Mouse (Mus musculus): Measurements from ENCODE around the gene Unc5c. TPM values are rescaled to one million over a fixed set of nuclear protein-coding genes. Genes with fewer than 3 reads are reported as not detected.

Gene Unc5c
- polyA plus RNA-seq, 1 experiment from 2014 or later: 17.2 TPM

DNA sequence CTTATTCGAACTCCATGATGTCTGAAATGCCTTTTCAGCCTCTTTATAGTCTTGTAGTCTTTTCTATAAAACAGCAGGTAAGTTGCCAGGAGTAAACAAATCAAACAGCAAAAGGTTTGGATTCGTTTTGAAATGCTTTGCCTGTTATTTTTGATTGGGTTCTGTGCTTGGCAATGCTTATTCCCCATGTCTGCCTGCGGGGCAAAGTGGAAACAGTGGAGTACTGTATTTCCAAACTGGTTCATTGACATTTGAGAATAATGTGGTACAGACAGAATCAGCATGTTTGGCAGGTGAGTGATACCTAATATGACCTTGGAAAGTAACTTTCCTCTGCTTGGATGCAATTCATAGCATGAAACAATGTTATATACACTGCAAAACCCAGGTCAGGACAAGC, 292.2 kb downstream of the Unc5c start:
- Histone ChIP-seq H3K4me2 (ENCODE audit: low read length) (no peak overlapping the region), H3K4me3 (ENCODE audit: low read depth, low read length) (no peak overlapping the region), H3K36me3 (ENCODE audit: control insufficient read depth, insufficient read depth, low read length) (peaks cover 6% of the 10 kb centered on the region; the same call in 1 of the 2 replicates), H3K9me3 (ENCODE audit: control insufficient read depth, low read length) (no peaks in the 10 kb centered on the region), H3K4me1 (replicated peaks; ENCODE audit: control insufficient read depth, insufficient read depth, low read length) (no peaks in the 10 kb centered on the region), H3K27ac (ENCODE audit: low read depth) (no peak overlapping the region), H3K9ac (ENCODE audit: low read length) (no peak overlapping the region), H3K27me3 (replicated peaks; ENCODE audit: control insufficient read depth, insufficient read depth, low read length) (no peaks in the 10 kb centered on the region)
- ATAC-seq (replicated peaks; ENCODE audit: low FRiP score, low TSS enrichment, low read depth) (no peak), DNase-seq (ENCODE audit: low spot score) (no peak)
- WGBS: 71% methylated on average over 3 of the region's 3 CpGs

DNA sequence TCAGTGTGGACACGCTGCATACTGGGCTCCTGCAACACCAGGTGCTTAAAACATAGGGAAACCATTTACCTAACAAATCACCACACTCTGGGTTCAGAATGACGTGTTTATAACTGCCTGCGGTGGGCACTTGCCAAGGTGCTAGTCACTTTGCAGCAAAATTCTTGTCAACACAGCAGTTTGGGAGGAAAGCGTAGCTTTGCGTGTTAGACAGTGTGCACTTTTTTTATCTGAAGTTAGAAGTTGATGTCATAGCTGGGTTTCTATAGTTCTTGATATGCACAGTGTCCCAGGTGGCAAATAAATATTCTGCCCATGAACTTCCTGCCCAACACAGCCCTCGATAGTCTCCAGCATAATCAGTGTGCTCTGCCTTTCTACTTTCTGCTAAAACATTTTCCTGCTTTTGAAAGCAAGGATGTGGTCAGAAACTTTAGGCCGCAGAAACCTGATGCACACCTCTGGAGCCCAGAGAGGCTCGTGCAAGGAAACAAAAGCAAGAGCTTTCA, 313.4 kb downstream of the Unc5c start:
- no peak overlapping the region for H3K4me3 ChIP-seq (ENCODE audit: low read depth, low read length)
- H3K27me3 ChIP-seq (replicated peaks; ENCODE audit: control insufficient read depth, insufficient read depth, low read length): no peaks in the 10 kb centered on the region
- no peaks in the 10 kb centered on the region for H3K36me3 ChIP-seq (ENCODE audit: control insufficient read depth, insufficient read depth, low read length)
- no peak overlapping the region for H3K9ac ChIP-seq (ENCODE audit: low read length)
- no peaks in the 10 kb centered on the region for H3K4me1 ChIP-seq (replicated peaks; ENCODE audit: control insufficient read depth, insufficient read depth, low read length)
- no peaks in the 10 kb centered on the region for H3K9me3 ChIP-seq (ENCODE audit: control insufficient read depth, low read length)
- 40% methylated on average over 8 of the region's 8 CpGs for WGBS
- ATAC-seq (replicated peaks; ENCODE audit: low FRiP score, low TSS enrichment, low read depth) (no peak), DNase-seq (ENCODE audit: low spot score) (no peak)
- H3K27ac ChIP-seq (ENCODE audit: low read depth): no peak overlapping the region
- H3K4me2 ChIP-seq (ENCODE audit: low read length): no peak overlapping the region

DNA sequence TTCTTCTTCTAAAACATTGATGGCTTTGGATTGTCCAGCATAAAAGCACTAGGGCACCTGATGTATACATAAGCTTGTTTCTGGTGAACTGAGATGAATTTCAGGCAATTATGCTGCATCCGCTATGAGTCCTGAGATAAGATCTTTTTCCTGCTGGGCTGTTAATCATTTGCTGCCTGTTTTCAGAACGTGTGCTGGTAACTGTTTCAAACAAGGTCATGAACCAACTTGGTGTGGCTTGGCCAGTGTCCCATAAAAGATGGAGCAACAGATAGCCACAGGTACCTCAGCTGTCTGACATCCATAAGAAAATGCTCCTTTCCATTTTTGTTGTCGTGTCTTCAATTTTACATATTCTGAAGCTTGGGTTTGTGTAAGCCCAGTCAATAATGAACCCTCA, 314.2 kb downstream of the Unc5c start:
- Histone ChIP-seq H3K4me2 (ENCODE audit: low read length) (no peak overlapping the region), H3K9ac (ENCODE audit: low read length) (no peak overlapping the region), H3K27me3 (replicated peaks; ENCODE audit: control insufficient read depth, insufficient read depth, low read length) (no peaks in the 10 kb centered on the region), H3K4me3 (ENCODE audit: low read depth, low read length) (no peak overlapping the region), H3K27ac (ENCODE audit: low read depth) (no peak overlapping the region), H3K36me3 (ENCODE audit: control insufficient read depth, insufficient read depth, low read length) (no peaks in the 10 kb centered on the region), H3K4me1 (replicated peaks; ENCODE audit: control insufficient read depth, insufficient read depth, low read length) (no peaks in the 10 kb centered on the region), H3K9me3 (ENCODE audit: control insufficient read depth, low read length) (no peaks in the 10 kb centered on the region)
- WGBS: 41% methylated on average over 3 of the region's 3 CpGs
- ATAC-seq (replicated peaks; ENCODE audit: low FRiP score, low TSS enrichment, low read depth): no peak
- DNase-seq (ENCODE audit: low spot score): no peak

DNA sequence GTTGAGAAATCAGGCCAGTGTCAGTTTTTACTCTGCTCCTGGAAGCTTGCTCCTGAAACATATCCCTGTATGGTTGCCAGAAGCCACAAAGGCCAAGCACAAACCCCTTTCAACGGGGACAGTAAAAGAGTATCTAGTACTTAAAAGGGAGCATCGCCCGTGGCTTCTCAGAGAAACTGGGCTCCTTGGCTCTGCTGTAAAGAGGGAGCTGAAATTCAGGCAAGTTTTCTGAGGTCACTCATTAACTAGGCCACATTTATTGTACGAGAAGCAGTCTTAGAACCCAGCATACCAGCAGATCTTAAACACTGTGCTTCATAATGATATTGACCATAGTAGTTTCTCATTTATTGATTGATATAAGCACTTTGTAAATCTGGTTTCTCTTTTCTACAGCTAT, 317.5 kb downstream of the Unc5c start:
- Histone ChIP-seq H3K9ac (ENCODE audit: low read length) (no peak overlapping the region), H3K36me3 (ENCODE audit: control insufficient read depth, insufficient read depth, low read length) (no peaks in the 10 kb centered on the region), H3K4me3 (ENCODE audit: low read depth, low read length) (no peak overlapping the region), H3K9me3 (ENCODE audit: control insufficient read depth, low read length) (no peaks in the 10 kb centered on the region), H3K4me1 (replicated peaks; ENCODE audit: control insufficient read depth, insufficient read depth, low read length) (no peaks in the 10 kb centered on the region), H3K27ac (ENCODE audit: low read depth) (no peak overlapping the region), H3K27me3 (replicated peaks; ENCODE audit: control insufficient read depth, insufficient read depth, low read length) (no peaks in the 10 kb centered on the region), H3K4me2 (ENCODE audit: low read length) (no peak overlapping the region)
- WGBS: 75% methylated on average over 4 of the region's 4 CpGs
- ATAC-seq (replicated peaks; ENCODE audit: low FRiP score, low TSS enrichment, low read depth) (no peak), DNase-seq (ENCODE audit: low spot score) (no peak)

DNA sequence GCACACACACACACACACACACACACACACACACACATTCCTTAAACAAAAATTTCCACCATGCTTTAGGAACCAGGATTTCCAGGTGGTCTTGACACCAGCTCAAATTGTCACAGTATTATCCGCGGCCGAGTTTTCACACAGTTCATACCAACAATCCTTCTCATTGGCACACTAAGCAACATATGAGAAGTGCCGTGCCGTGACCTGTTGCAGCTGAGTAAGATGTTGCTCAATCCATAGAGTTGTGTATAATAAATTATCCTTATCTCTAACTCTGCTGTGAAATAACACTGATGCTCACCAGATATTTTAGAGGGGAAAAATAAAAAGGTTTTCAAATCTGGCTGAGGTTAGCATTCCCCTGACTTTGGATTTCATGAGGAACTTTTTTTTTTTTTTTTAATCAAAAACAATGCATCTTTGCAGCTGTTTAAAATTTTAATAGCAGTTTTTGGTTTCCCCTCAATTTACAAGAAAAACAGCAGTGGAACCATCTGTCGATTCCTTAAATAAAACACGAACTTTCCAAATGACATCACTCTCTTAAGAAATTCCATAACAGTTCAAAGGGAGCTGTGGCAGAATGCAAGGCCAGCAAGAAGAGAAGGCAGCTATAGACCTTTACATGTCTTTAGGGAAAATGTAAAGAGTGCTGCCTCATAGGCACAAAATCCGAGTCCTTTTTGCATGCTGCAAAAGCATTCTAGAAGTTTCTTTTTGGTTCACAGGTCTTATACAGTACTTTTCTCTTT, 326.2 kb downstream of the Unc5c start:
- ATAC-seq (replicated peaks; ENCODE audit: low FRiP score, low TSS enrichment, low read depth): no peak
- Histone ChIP-seq H3K36me3 (ENCODE audit: control insufficient read depth, insufficient read depth, low read length) (peaks cover 3% of the 10 kb centered on the region; the same call in 1 of the 2 replicates), H3K27ac (ENCODE audit: low read depth) (no peak overlapping the region), H3K4me2 (ENCODE audit: low read length) (no peak overlapping the region), H3K4me3 (ENCODE audit: low read depth, low read length) (no peak overlapping the region), H3K27me3 (replicated peaks; ENCODE audit: control insufficient read depth, insufficient read depth, low read length) (no peaks in the 10 kb centered on the region), H3K4me1 (replicated peaks; ENCODE audit: control insufficient read depth, insufficient read depth, low read length) (no peaks in the 10 kb centered on the region), H3K9me3 (ENCODE audit: control insufficient read depth, low read length) (no peaks in the 10 kb centered on the region), H3K9ac (ENCODE audit: low read length) (no peak overlapping the region)
- 52% methylated on average over 8 of the region's 8 CpGs for WGBS
- no peak for DNase-seq (ENCODE audit: low spot score)

DNA sequence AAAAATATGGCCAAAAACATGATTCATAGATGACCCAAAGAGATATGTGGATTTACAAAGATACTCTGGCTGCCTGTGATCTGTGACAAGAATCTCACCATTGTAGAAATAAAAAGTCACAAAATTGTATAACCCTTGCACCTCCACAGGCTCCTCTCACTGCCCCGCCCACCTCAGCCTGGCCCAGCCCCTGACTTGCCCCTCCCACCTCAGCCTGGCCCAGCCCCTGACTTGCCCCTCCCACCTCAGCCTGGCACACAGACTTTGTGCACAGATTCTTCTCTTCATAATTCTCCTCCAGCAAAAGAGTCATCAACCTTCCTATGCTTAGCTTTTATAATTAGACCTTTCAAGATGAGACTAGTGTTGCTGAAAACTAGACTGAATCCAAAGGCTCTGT, 327.1 kb downstream of the Unc5c start:
- H3K27ac ChIP-seq (ENCODE audit: low read depth): no peak overlapping the region
- DNase-seq (ENCODE audit: low spot score): no peak
- no peak overlapping the region for H3K4me2 ChIP-seq (ENCODE audit: low read length)
- no peaks in the 10 kb centered on the region for H3K9me3 ChIP-seq (ENCODE audit: control insufficient read depth, low read length)
- no peaks in the 10 kb centered on the region for H3K27me3 ChIP-seq (replicated peaks; ENCODE audit: control insufficient read depth, insufficient read depth, low read length)
- no peaks in the 10 kb centered on the region for H3K4me1 ChIP-seq (replicated peaks; ENCODE audit: control insufficient read depth, insufficient read depth, low read length)
- 85% methylated on average over 1 of the region's 1 CpGs for WGBS
- H3K4me3 ChIP-seq (ENCODE audit: low read depth, low read length): no peak overlapping the region
- ATAC-seq (replicated peaks; ENCODE audit: low FRiP score, low TSS enrichment, low read depth): no peak
- H3K9ac ChIP-seq (ENCODE audit: low read length): no peak overlapping the region
- H3K36me3 ChIP-seq (ENCODE audit: control insufficient read depth, insufficient read depth, low read length): peaks cover 3% of the 10 kb centered on the region; the same call in 1 of the 2 replicates

DNA sequence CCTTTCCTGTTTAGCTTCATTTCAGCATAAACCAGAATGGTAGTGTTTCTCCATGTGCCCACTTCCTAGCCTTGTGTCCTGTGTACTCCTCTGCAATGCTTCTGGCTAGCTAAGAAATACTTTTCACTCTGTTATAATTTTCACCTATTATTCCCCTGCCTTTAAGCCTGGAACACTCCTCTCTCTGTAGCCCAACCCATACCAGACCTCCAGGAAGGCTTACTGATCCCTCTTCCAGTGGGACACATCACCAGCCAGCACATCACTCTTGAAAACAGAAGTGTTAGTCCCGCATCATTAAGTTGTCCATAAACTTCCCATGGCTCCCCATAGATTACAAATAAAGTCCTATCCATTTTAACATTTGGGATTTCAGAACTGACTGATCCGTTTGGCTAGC, 328.7 kb downstream of the Unc5c start:
- Histone ChIP-seq H3K4me3 (ENCODE audit: low read depth, low read length) (no peak overlapping the region), H3K4me2 (ENCODE audit: low read length) (no peak overlapping the region), H3K27ac (ENCODE audit: low read depth) (no peak overlapping the region), H3K36me3 (ENCODE audit: control insufficient read depth, insufficient read depth, low read length) (peaks cover 2% of the 10 kb centered on the region; the same call in 1 of the 2 replicates), H3K9ac (ENCODE audit: low read length) (no peak overlapping the region), H3K27me3 (replicated peaks; ENCODE audit: control insufficient read depth, insufficient read depth, low read length) (no peaks in the 10 kb centered on the region), H3K4me1 (replicated peaks; ENCODE audit: control insufficient read depth, insufficient read depth, low read length) (peaks cover 5% of the 10 kb centered on the region; the same call in 1 of the 2 replicates), H3K9me3 (ENCODE audit: control insufficient read depth, low read length) (no peaks in the 10 kb centered on the region)
- DNase-seq (ENCODE audit: low spot score) (no peak), ATAC-seq (replicated peaks; ENCODE audit: low FRiP score, low TSS enrichment, low read depth) (no peak)
- 86% methylated on average over 2 of the region's 2 CpGs for WGBS

DNA sequence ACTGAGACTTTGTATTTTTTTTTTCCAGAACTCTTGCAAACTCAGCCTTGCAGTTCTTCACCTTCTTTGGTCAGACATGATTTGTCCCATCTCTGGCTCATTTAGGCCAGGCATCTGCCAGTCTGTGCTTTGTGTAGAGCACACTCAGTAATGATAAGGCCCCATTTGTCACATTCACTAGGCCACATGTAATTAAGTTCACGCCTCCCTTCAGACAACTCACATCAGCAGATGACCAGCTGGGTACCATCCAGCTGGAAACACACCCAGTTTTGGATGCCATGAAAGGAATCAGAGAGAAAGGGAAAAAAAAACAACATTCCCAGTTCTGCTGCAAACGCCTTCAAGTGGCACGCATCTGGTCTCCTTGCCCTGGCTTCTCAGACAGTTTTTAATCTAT, 329.4 kb downstream of the Unc5c start:
- no peak overlapping the region for H3K4me3 ChIP-seq (ENCODE audit: low read depth, low read length)
- ATAC-seq (replicated peaks; ENCODE audit: low FRiP score, low TSS enrichment, low read depth) (no peak), DNase-seq (ENCODE audit: low spot score) (no peak)
- no peak overlapping the region for H3K9ac ChIP-seq (ENCODE audit: low read length)
- H3K9me3 ChIP-seq (ENCODE audit: control insufficient read depth, low read length): no peaks in the 10 kb centered on the region
- H3K27ac ChIP-seq (ENCODE audit: low read depth): no peak overlapping the region
- no peaks in the 10 kb centered on the region for H3K27me3 ChIP-seq (replicated peaks; ENCODE audit: control insufficient read depth, insufficient read depth, low read length)
- 78% methylated on average over 3 of the region's 3 CpGs for WGBS
- H3K4me2 ChIP-seq (ENCODE audit: low read length): no peak overlapping the region
- no peaks in the 10 kb centered on the region for H3K36me3 ChIP-seq (ENCODE audit: control insufficient read depth, insufficient read depth, low read length)
- H3K4me1 ChIP-seq (replicated peaks; ENCODE audit: control insufficient read depth, insufficient read depth, low read length): peaks cover 5% of the 10 kb centered on the region; the same call in 1 of the 2 replicates

DNA sequence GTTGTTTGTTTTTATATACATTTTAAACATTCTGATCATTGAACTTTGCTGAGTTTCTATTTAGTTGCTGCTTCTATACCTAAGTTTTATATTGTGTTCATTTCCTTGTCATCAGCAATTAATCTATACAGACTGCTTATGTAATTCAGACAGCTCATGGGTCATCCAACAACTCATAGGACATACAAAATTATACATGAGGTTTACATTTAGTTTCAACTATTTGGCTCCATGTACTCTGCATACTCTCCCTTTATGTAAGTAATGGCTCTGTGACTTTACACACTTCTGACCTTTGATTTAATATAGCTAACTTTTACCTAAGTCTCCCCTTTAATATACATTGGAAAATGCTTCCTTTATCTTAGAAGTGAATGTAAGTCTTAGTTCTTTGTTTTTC, 332.4 kb downstream of the Unc5c start:
- H3K36me3 ChIP-seq (ENCODE audit: control insufficient read depth, insufficient read depth, low read length): no peaks in the 10 kb centered on the region
- H3K4me3 ChIP-seq (ENCODE audit: low read depth, low read length): no peak overlapping the region
- H3K9me3 ChIP-seq (ENCODE audit: control insufficient read depth, low read length): no peaks in the 10 kb centered on the region
- H3K4me2 ChIP-seq (ENCODE audit: low read length): no peak overlapping the region
- DNase-seq (ENCODE audit: low spot score): no peak
- ATAC-seq (replicated peaks; ENCODE audit: low FRiP score, low TSS enrichment, low read depth): no peak
- H3K4me1 ChIP-seq (replicated peaks; ENCODE audit: control insufficient read depth, insufficient read depth, low read length): peaks cover 5% of the 10 kb centered on the region; the same call in 1 of the 2 replicates
- H3K9ac ChIP-seq (ENCODE audit: low read length): no peak overlapping the region
- H3K27me3 ChIP-seq (replicated peaks; ENCODE audit: control insufficient read depth, insufficient read depth, low read length): no peaks in the 10 kb centered on the region
- no peak overlapping the region for H3K27ac ChIP-seq (ENCODE audit: low read depth)
